Mouse (Mus musculus): Measurements from ENCODE around the gene Kcnip4. TPM values are rescaled to one million over a fixed set of nuclear protein-coding genes. Genes with fewer than 3 reads are reported as not detected.

Gene Kcnip4
- total RNA-seq, 1 experiment from 2014 or later, result not detected

GRCm38 (mm10) chr5:49291801-49292200 lies 232.9 kb downstream of the Kcnip4 start:
- no peak for ATAC-seq (replicated peaks in 1 of 2; ENCODE audit: insufficient read depth in 1 of 2, low FRiP score in 2 of 2, low TSS enrichment in 1 of 2, low read depth in 1 of 2, poor library complexity in 2 of 2, severe bottlenecking in 2 of 2)

- ATAC-seq (replicated peaks in 1 of 2; ENCODE audit: insufficient read depth in 1 of 2, low FRiP score in 2 of 2, low TSS enrichment in 1 of 2, low read depth in 1 of 2, poor library complexity in 2 of 2, severe bottlenecking in 2 of 2), result no peak
These were observed 239.1 kb downstream of the Kcnip4 start for GRCm38 (mm10) chr5:49285455-49286135.

- ATAC-seq (replicated peaks in 1 of 2; ENCODE audit: insufficient read depth in 1 of 2, low FRiP score in 2 of 2, low TSS enrichment in 1 of 2, low read depth in 1 of 2, poor library complexity in 2 of 2, severe bottlenecking in 2 of 2), result no peak
These were observed 239.9 kb downstream of the Kcnip4 start for GRCm38 (mm10) chr5:49284776-49285175.

- ATAC-seq (replicated peaks in 1 of 2; ENCODE audit: insufficient read depth in 1 of 2, low FRiP score in 2 of 2, low TSS enrichment in 1 of 2, low read depth in 1 of 2, poor library complexity in 2 of 2, severe bottlenecking in 2 of 2), result no peak
These were observed 241.3 kb downstream of the Kcnip4 start for GRCm38 (mm10) chr5:49283403-49283802.

GRCm38 (mm10) chr5:49271864-49272263 lies 252.8 kb downstream of the Kcnip4 start:
- no peak for ATAC-seq (replicated peaks in 1 of 2; ENCODE audit: insufficient read depth in 1 of 2, low FRiP score in 2 of 2, low TSS enrichment in 1 of 2, low read depth in 1 of 2, poor library complexity in 2 of 2, severe bottlenecking in 2 of 2)

- ATAC-seq (replicated peaks in 1 of 2; ENCODE audit: insufficient read depth in 1 of 2, low FRiP score in 2 of 2, low TSS enrichment in 1 of 2, low read depth in 1 of 2, poor library complexity in 2 of 2, severe bottlenecking in 2 of 2), result no peak
These were observed 255.9 kb downstream of the Kcnip4 start for GRCm38 (mm10) chr5:49268807-49269206.

- ATAC-seq (replicated peaks in 1 of 2; ENCODE audit: insufficient read depth in 1 of 2, low FRiP score in 2 of 2, low TSS enrichment in 1 of 2, low read depth in 1 of 2, poor library complexity in 2 of 2, severe bottlenecking in 2 of 2), result no peak
These were observed 265.4 kb downstream of the Kcnip4 start for GRCm38 (mm10) chr5:49259356-49259755.

- ATAC-seq (replicated peaks in 1 of 2; ENCODE audit: insufficient read depth in 1 of 2, low FRiP score in 2 of 2, low TSS enrichment in 1 of 2, low read depth in 1 of 2, poor library complexity in 2 of 2, severe bottlenecking in 2 of 2), result no peak
These were observed 267.9 kb downstream of the Kcnip4 start for GRCm38 (mm10) chr5:49256850-49257249.

GRCm38 (mm10) chr5:49255983-49256382 lies 268.7 kb downstream of the Kcnip4 start:
- ATAC-seq (replicated peaks in 1 of 2; ENCODE audit: insufficient read depth in 1 of 2, low FRiP score in 2 of 2, low TSS enrichment in 1 of 2, low read depth in 1 of 2, poor library complexity in 2 of 2, severe bottlenecking in 2 of 2), result no peak

GRCm38 (mm10) chr5:49247081-49247480 lies 277.6 kb downstream of the Kcnip4 start:
- no peak for ATAC-seq (replicated peaks in 1 of 2; ENCODE audit: insufficient read depth in 1 of 2, low FRiP score in 2 of 2, low TSS enrichment in 1 of 2, low read depth in 1 of 2, poor library complexity in 2 of 2, severe bottlenecking in 2 of 2)

- no peak for ATAC-seq (replicated peaks in 1 of 2; ENCODE audit: insufficient read depth in 1 of 2, low FRiP score in 2 of 2, low TSS enrichment in 1 of 2, low read depth in 1 of 2, poor library complexity in 2 of 2, severe bottlenecking in 2 of 2)
These were observed 280.3 kb downstream of the Kcnip4 start for GRCm38 (mm10) chr5:49244414-49244813.

- no peak for ATAC-seq (replicated peaks in 1 of 2; ENCODE audit: insufficient read depth in 1 of 2, low FRiP score in 2 of 2, low TSS enrichment in 1 of 2, low read depth in 1 of 2, poor library complexity in 2 of 2, severe bottlenecking in 2 of 2)
These were observed 283.0 kb downstream of the Kcnip4 start for GRCm38 (mm10) chr5:49241708-49242107.

GRCm38 (mm10) chr5:49201164-49201756 lies 323.4 kb downstream of the Kcnip4 start:
- no peak for ATAC-seq (replicated peaks in 1 of 2; ENCODE audit: insufficient read depth in 1 of 2, low FRiP score in 2 of 2, low TSS enrichment in 1 of 2, low read depth in 1 of 2, poor library complexity in 2 of 2, severe bottlenecking in 2 of 2)

GRCm38 (mm10) chr5:49188236-49188635 lies 336.5 kb downstream of the Kcnip4 start:
- ATAC-seq (replicated peaks in 1 of 2; ENCODE audit: insufficient read depth in 1 of 2, low FRiP score in 2 of 2, low TSS enrichment in 1 of 2, low read depth in 1 of 2, poor library complexity in 2 of 2, severe bottlenecking in 2 of 2), result no peak

- no peak for ATAC-seq (replicated peaks in 1 of 2; ENCODE audit: insufficient read depth in 1 of 2, low FRiP score in 2 of 2, low TSS enrichment in 1 of 2, low read depth in 1 of 2, poor library complexity in 2 of 2, severe bottlenecking in 2 of 2)
These were observed 374.4 kb downstream of the Kcnip4 start for GRCm38 (mm10) chr5:49150116-49150811.

- no peak for ATAC-seq (replicated peaks in 1 of 2; ENCODE audit: insufficient read depth in 1 of 2, low FRiP score in 2 of 2, low TSS enrichment in 1 of 2, low read depth in 1 of 2, poor library complexity in 2 of 2, severe bottlenecking in 2 of 2)
These were observed 375.0 kb downstream of the Kcnip4 start for GRCm38 (mm10) chr5:49149684-49150083.

GRCm38 (mm10) chr5:49095432-49095831 lies 429.3 kb downstream of the Kcnip4 start:
- ATAC-seq (replicated peaks in 1 of 2; ENCODE audit: insufficient read depth in 1 of 2, low FRiP score in 2 of 2, low TSS enrichment in 1 of 2, low read depth in 1 of 2, poor library complexity in 2 of 2, severe bottlenecking in 2 of 2), result no peak

GRCm38 (mm10) chr5:49094945-49095344 lies 429.8 kb downstream of the Kcnip4 start:
- no peak for ATAC-seq (replicated peaks in 1 of 2; ENCODE audit: insufficient read depth in 1 of 2, low FRiP score in 2 of 2, low TSS enrichment in 1 of 2, low read depth in 1 of 2, poor library complexity in 2 of 2, severe bottlenecking in 2 of 2)

Measured in hematopoietic stem cell, adult 5-6 weeks (primary cell).